ENCODE assay signal across 26 mouse cellular contexts in the genomic region with DNA sequence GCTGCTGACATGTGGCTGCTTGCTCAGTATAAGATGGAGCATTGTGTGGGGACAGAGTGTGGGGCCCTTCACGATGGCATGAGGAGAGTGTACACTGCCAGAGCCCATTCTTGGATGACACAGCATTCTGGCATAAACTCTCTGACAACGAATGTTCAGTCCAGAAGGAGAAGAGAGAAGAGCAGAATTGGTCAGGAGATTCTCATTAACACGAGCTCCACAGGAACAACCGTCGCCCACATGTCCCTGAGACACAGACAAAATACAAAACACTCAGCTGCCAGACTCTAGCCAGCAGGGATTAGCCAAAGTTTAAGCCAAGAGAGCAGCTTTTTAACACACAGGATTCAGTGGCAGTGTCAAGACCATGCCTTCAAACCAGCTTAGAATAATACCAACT. TPM values are rescaled to one million over a fixed set of nuclear protein-coding genes. Genes with fewer than 3 reads are reported as not detected.
DNase-seq lines count a peak whose midpoint lies in the region; ATAC-seq lines count a peak whose summit lies in the region.
"Had no signal": no experiment of that assay in that cellular context is flagged by ENCODE, and none has a peak within 500 bp of the region (broad histone marks: within the 10 kb centered on the region; RNA-seq: fewer than 3 reads in every experiment).

No protein-coding gene starts in this region.

- peak; percentile 4; the same call in 1 of the 2 replicates for ATAC-seq in frontal cortex, adult (ENCODE audit: low TSS enrichment)
- ATAC-seq: activated CD4-positive, CD25-positive, alpha-beta regulatory T cell, adult 4 months; CD4-positive, CD25-positive, alpha-beta regulatory T cell, adult 4 months; forebrain, embryonic 16.5 days; hindbrain, embryonic 16.5 days; intestine, embryonic 15.5 days had no signal

- peak; percentile 64 to 68 for DNase-seq in cerebellum, postnatal 10 days
- DNase-seq in cerebellum, adult 11 months: no peak
- no peak for DNase-seq in frontal cortex, adult 2 months (ENCODE audit: extremely low spot score in 1 of 2, low spot score in 1 of 2)
- DNase-seq in Muller cell, postnatal 12 days (ENCODE audit: inconsistent ontology term): peak; percentile 17
- peak; percentile 45 for DNase-seq in brain, adult 2 months (ENCODE audit: low read depth, low spot score)
- DNase-seq: adrenal gland, adult 8-10 months; adrenal gland, postnatal 25 days; cerebellum, adult 11-12 months; embryo, embryonic 11 days; gastrocnemius, postnatal 10 days; gastrocnemius, postnatal 36 days; kidney, adult 11 months; kidney, adult 8-10 months had no signal

RNA-seq across cellular contexts. Expression of a gene that starts 3.0 kb away (rescaled TPM):
- 0.46 and 0.82 TPM in 2 replicates for polyA plus RNA-seq in frontal cortex, adult 2 months (2012; rRNA removed)
- polyA plus RNA-seq: C2C12; embryonic facial prominence, embryonic 13.5 days; erythroblast, embryonic 14.5 days; forebrain, embryonic 12.5 days; heart, embryonic 14.5 days; heart, postnatal 0 days; hindbrain, embryonic 10.5 days had no signal

RNA-seq across cellular contexts. Expression of a gene that starts 49.8 kb away (rescaled TPM):
- 16.4 and 19.3 TPM in 2 replicates for polyA plus RNA-seq in frontal cortex, adult 2 months (2012; rRNA removed)

Comparison
In these comparisons a context has a peak if more than half of its experiments do, and no peak if none do; other contexts are left out.
1. DNase-seq: peak in cerebellum, postnatal 10 days (2 of 2), Muller cell, postnatal 12 days (single experiment) and brain, adult 2 months (single experiment); none in cerebellum, adult 11 months (single experiment) and frontal cortex, adult 2 months (0 of 2).